Mouse (Mus musculus): ENCODE data around the gene Olfr68. TPM values are rescaled to one million over a fixed set of nuclear protein-coding genes. Genes with fewer than 3 reads are reported as not detected.
A peak's percentile ranks its signal among the peaks of the same experiment; 100 is the strongest.
"Not testable (repeated sequence)": the region's sequence is repeated elsewhere in the genome, so short reads cannot be mapped to it uniquely, and the experiment has no call there.

Gene Olfr68
- polyA plus RNA-seq, 1 experiment, result not detected

- Histone ChIP-seq H3K4me1 (ENCODE audit: control insufficient read depth, insufficient read depth, low read length) (no peaks in the 10 kb centered on the region), H3K27ac (ENCODE audit: insufficient read depth, low read depth, low read length) (no peak within 1 kb of the TSS), H3K4me3 (ENCODE audit: insufficient read depth, low read length) (no peak within 1 kb of the TSS)
- TF ChIP-seq CTCF (IDR thresholded peaks at IDR 0.05; ENCODE audit: low read depth, low read length) (no peak), POLR2A (IDR thresholded peaks at IDR 0.05; ENCODE audit: borderline replicate concordance, low read depth, low read length) (no peak)
Measured at GRCm38 (mm10) chr7:103771494-103771893, 8.0 kb downstream of the Olfr68 start, which contains the start of gene Olfr69. TSS of gene Olfr69 (minus strand) at chr7:103771594.

DNA sequence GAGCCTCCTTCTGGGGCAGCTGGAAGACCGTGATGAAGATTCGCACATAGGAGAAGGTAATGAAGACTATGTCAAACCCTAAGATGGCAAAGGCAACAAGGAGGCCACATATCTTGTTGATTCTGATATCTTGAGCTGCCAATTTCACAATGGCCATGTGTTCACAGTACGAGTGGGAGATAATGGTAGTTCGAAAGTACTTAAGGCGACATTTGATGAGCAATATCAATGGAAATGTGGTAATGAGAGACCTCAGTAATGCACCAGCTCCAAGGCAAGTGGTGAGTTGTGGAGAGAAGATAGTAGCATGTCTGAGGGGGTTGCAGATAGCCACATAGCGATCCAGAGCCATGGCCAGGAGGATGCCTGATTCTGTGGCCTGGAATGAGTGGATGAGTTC is 11.8 kb downstream of the Olfr68 start:
- not testable (repeated sequence) for H3K27ac ChIP-seq (ENCODE audit: insufficient read depth, low read depth, low read length); H3K4me1 ChIP-seq (ENCODE audit: control insufficient read depth, insufficient read depth, low read length); H3K4me3 ChIP-seq (ENCODE audit: insufficient read depth, low read length)

- H3K4me1 ChIP-seq (ENCODE audit: control insufficient read depth, insufficient read depth, low read length); H3K4me3 ChIP-seq (ENCODE audit: insufficient read depth, low read length): not testable (repeated sequence)
- H3K27ac ChIP-seq (ENCODE audit: insufficient read depth, low read depth, low read length), result peak overlapping the region; percentile 66
Measured at GRCm38 (mm10) chr7:103762212-103762611, 17.3 kb downstream of the Olfr68 start.

- no peaks in the 10 kb centered on the region for H3K4me1 ChIP-seq (ENCODE audit: control insufficient read depth, insufficient read depth, low read length)
- H3K4me3 ChIP-seq (ENCODE audit: insufficient read depth, low read length), result no peak within 1 kb of the TSS
Measured at GRCm38 (mm10) chr7:103757233-103757632, 22.3 kb downstream of the Olfr68 start, which contains the start of gene Olfr630. TSS of gene Olfr630 (minus strand) at chr7:103757333.

GRCm38 (mm10) chr7:103744843-103745242 is 34.7 kb downstream of the Olfr68 start, which contains the start of gene Olfr629:
TSS of gene Olfr629 (minus strand) at chr7:103744943.
- H3K4me3 ChIP-seq (ENCODE audit: insufficient read depth, low read length), result no peak within 1 kb of the TSS
- no peaks in the 10 kb centered on the region for H3K4me1 ChIP-seq (ENCODE audit: control insufficient read depth, insufficient read depth, low read length)
- no peak within 1 kb of the TSS for H3K27ac ChIP-seq (ENCODE audit: insufficient read depth, low read depth, low read length)
- TF ChIP-seq CTCF (IDR thresholded peaks at IDR 0.05; ENCODE audit: low read depth, low read length), result no peak

More at GRCm38 (mm10) chr7:103757233-103757632, 22.3 kb downstream of the Olfr68 start, which contains the start of gene Olfr630:
- no peak for TF ChIP-seq POLR2A (IDR thresholded peaks at IDR 0.05; ENCODE audit: borderline replicate concordance, low read depth, low read length)
- no peak for TF ChIP-seq CTCF (IDR thresholded peaks at IDR 0.05; ENCODE audit: low read depth, low read length)
- no peak within 1 kb of the TSS for H3K27ac ChIP-seq (ENCODE audit: insufficient read depth, low read depth, low read length)

DNA sequence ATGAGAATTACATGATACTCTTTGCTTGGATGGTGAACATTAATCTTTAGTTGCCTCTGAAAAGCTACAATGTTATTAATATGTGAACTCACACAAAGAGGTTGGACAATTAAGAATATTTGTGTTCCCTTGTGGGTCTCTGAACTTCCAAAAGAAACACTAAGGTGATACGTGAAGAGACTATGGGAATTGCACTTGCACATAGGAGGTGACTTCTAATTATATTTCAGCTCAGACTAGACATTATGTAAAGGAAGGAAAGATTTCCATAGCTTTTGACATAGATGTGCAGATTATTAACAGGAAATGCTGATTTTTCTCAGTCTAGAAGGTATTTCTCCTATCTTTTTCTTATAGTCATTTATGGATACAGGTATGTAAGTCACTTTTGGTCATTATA is 49.4 kb downstream of the Olfr68 start, which contains the start of gene Olfr628:
Gene Olfr628 (plus strand): TSS at position 301 of the 400 bp plus-strand sequence.
- Histone ChIP-seq H3K27ac (ENCODE audit: insufficient read depth, low read depth, low read length) (no peak within 1 kb of the TSS), H3K4me1 (ENCODE audit: control insufficient read depth, insufficient read depth, low read length) (no peaks in the 10 kb centered on the region), H3K4me3 (ENCODE audit: insufficient read depth, low read length) (no peak within 1 kb of the TSS)
- TF ChIP-seq CTCF (IDR thresholded peaks at IDR 0.05; ENCODE audit: low read depth, low read length) (no peak), POLR2A (IDR thresholded peaks at IDR 0.05; ENCODE audit: borderline replicate concordance, low read depth, low read length) (no peak)

Other genes with a start within 250 kb of the Olfr68 start
- gene Olfr612, start 237.0 kb downstream of the Olfr68 start, polyA plus RNA-seq (2012; ENCODE audit: insufficient read depth, insufficient read length, missing spikeins), result not detected in 2 replicates
- not detected in 2 replicates for gene Olfr613, start 231.6 kb downstream of the Olfr68 start, polyA plus RNA-seq (2012; ENCODE audit: insufficient read depth, insufficient read length, missing spikeins)
- gene Olfr615, start 223.6 kb downstream of the Olfr68 start, polyA plus RNA-seq (2012; ENCODE audit: insufficient read depth, insufficient read length, missing spikeins), result not detected in 2 replicates
- gene Olfr616, start 210.6 kb downstream of the Olfr68 start, polyA plus RNA-seq (2012; ENCODE audit: insufficient read depth, insufficient read length, missing spikeins), result not detected in 2 replicates
- gene Olfr617, start 206.6 kb downstream of the Olfr68 start, polyA plus RNA-seq (2012; ENCODE audit: insufficient read depth, insufficient read length, missing spikeins), result not detected in 2 replicates
- not detected in 2 replicates for gene Olfr618, start 189.6 kb downstream of the Olfr68 start, polyA plus RNA-seq (2012; ENCODE audit: insufficient read depth, insufficient read length, missing spikeins)
- not detected in 2 replicates for gene Olfr619, start 179.1 kb downstream of the Olfr68 start, polyA plus RNA-seq (2012; ENCODE audit: insufficient read depth, insufficient read length, missing spikeins)
- 0.19 and 0.27 TPM in 2 replicates for gene Olfr620, start 167.2 kb downstream of the Olfr68 start, polyA plus RNA-seq (2012; ENCODE audit: insufficient read depth, insufficient read length, missing spikeins)
- gene Olfr622, start 137.0 kb downstream of the Olfr68 start, polyA plus RNA-seq (2012; ENCODE audit: insufficient read depth, insufficient read length, missing spikeins), result not detected in 2 replicates
- gene Olfr623, start 116.0 kb downstream of the Olfr68 start, polyA plus RNA-seq (2012; ENCODE audit: insufficient read depth, insufficient read length, missing spikeins), result not detected in 2 replicates
- not detected in 2 replicates for gene Olfr624, start 108.5 kb downstream of the Olfr68 start, polyA plus RNA-seq (2012; ENCODE audit: insufficient read depth, insufficient read length, missing spikeins)
- not detected in 2 replicates for gene Olfr625-ps1, start 97.0 kb downstream of the Olfr68 start, polyA plus RNA-seq (2012; ENCODE audit: insufficient read depth, insufficient read length, missing spikeins)
- gene Olfr243, start 65.0 kb downstream of the Olfr68 start, polyA plus RNA-seq (2012; ENCODE audit: insufficient read depth, insufficient read length, missing spikeins), result not detected in 2 replicates
- gene Olfr628, start 49.3 kb downstream of the Olfr68 start, polyA plus RNA-seq (2012; ENCODE audit: insufficient read depth, insufficient read length, missing spikeins), result not detected in 2 replicates
- gene Olfr629, start 34.8 kb downstream of the Olfr68 start, polyA plus RNA-seq (2012; ENCODE audit: insufficient read depth, insufficient read length, missing spikeins), result not detected in 2 replicates
- not detected in 2 replicates for gene Olfr630, start 22.4 kb downstream of the Olfr68 start, polyA plus RNA-seq (2012; ENCODE audit: insufficient read depth, insufficient read length, missing spikeins)
- not detected in 2 replicates for gene Olfr69, start 8.1 kb downstream of the Olfr68 start, polyA plus RNA-seq (2012; ENCODE audit: insufficient read depth, insufficient read length, missing spikeins)
- gene Olfr67, start 12.1 kb upstream of the Olfr68 start, polyA plus RNA-seq (2012; ENCODE audit: insufficient read depth, insufficient read length, missing spikeins), result not detected in 2 replicates
- not detected in 2 replicates for gene Hbb-bt, start 34.3 kb upstream of the Olfr68 start, polyA plus RNA-seq (2012; ENCODE audit: insufficient read depth, insufficient read length, missing spikeins)
- not detected in 2 replicates for gene Hbb-bs, start 48.4 kb upstream of the Olfr68 start, polyA plus RNA-seq (2012; ENCODE audit: insufficient read depth, insufficient read length, missing spikeins)
- gene Hbb-bh2, start 60.8 kb upstream of the Olfr68 start, polyA plus RNA-seq (2012; ENCODE audit: insufficient read depth, insufficient read length, missing spikeins), result not detected in 2 replicates
- gene Hbb-bh1, start 63.5 kb upstream of the Olfr68 start, polyA plus RNA-seq (2012; ENCODE audit: insufficient read depth, insufficient read length, missing spikeins), result not detected in 2 replicates
- gene Hbb-y, start 73.5 kb upstream of the Olfr68 start, polyA plus RNA-seq (2012; ENCODE audit: insufficient read depth, insufficient read length, missing spikeins), result not detected in 2 replicates
- gene Olfr66, start 106.6 kb upstream of the Olfr68 start, polyA plus RNA-seq (2012; ENCODE audit: insufficient read depth, insufficient read length, missing spikeins), result not detected in 2 replicates
- not detected in 2 replicates for gene Olfr64, start 114.8 kb upstream of the Olfr68 start, polyA plus RNA-seq (2012; ENCODE audit: insufficient read depth, insufficient read length, missing spikeins)
- gene Olfr65, start 123.8 kb upstream of the Olfr68 start, polyA plus RNA-seq (2012; ENCODE audit: insufficient read depth, insufficient read length, missing spikeins), result not detected in 2 replicates
- gene Olfr631, start 149.1 kb upstream of the Olfr68 start, polyA plus RNA-seq (2012; ENCODE audit: insufficient read depth, insufficient read length, missing spikeins), result not detected in 2 replicates
- gene Olfr632, start 154.6 kb upstream of the Olfr68 start, polyA plus RNA-seq (2012; ENCODE audit: insufficient read depth, insufficient read length, missing spikeins), result not detected in 2 replicates
- gene Olfr633, start 164.7 kb upstream of the Olfr68 start, polyA plus RNA-seq (2012; ENCODE audit: insufficient read depth, insufficient read length, missing spikeins), result not detected in 2 replicates
- 0.13 TPM in 1 of 2 replicates, not detected in the other for gene Olfr635, start 191.5 kb upstream of the Olfr68 start, polyA plus RNA-seq (2012; ENCODE audit: insufficient read depth, insufficient read length, missing spikeins)
- gene Olfr638, start 219.0 kb upstream of the Olfr68 start, polyA plus RNA-seq (2012; ENCODE audit: insufficient read depth, insufficient read length, missing spikeins), result not detected in 2 replicates
- gene Olfr639, start 237.6 kb upstream of the Olfr68 start, polyA plus RNA-seq (2012; ENCODE audit: insufficient read depth, insufficient read length, missing spikeins), result 0.12 TPM in 1 of 2 replicates, not detected in the other
- not detected in 2 replicates for gene Olfr640, start 245.9 kb upstream of the Olfr68 start, polyA plus RNA-seq (2012; ENCODE audit: insufficient read depth, insufficient read length, missing spikeins)

Data from bone marrow macrophage, adult 2 months (primary cell).